Comparison of ENCODE assay signal across 19 mouse cellular contexts in the genomic region with DNA sequence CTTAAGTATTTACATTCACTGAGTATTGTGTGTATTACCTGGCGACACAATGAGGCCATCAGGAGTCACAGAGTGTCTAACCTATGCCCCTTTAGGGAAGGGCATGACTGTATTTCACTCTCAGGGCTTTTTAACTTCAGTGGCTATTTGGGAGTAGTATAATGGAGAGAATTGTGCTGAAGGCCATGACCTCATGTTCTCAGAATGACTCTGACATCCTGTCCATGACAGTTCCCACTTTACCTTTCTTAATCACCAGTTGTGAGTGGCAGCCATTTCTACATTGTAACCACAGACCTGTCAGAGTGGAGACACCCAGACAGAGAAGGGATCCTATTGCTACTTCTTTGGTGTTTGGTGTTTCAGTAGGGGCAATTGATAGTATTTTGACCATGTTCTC. TPM values are rescaled to one million over a fixed set of nuclear protein-coding genes. Genes with fewer than 3 reads are reported as not detected.
DNase-seq lines count a peak whose midpoint lies in the region; TF ChIP-seq lines count a peak whose summit lies in the region.
"Not testable (repeated sequence)": the region's sequence is repeated elsewhere in the genome, so short reads cannot be mapped to it uniquely, and the experiment has no call there.
"Had no signal": no experiment of that assay in that cellular context is flagged by ENCODE, and none has a peak within 500 bp of the region (broad histone marks: within the 10 kb centered on the region; RNA-seq: fewer than 3 reads in every experiment).

No protein-coding gene starts in this region.

- not testable (repeated sequence) for H3K4me3 ChIP-seq in CH12.LX (replicated peaks in 1 of 3; ENCODE audit: low read depth in 2 of 3, low read length in 2 of 3, poor library complexity in 1 of 3)
- peak overlapping the region; percentile 32; the same call in 1 of the 2 replicates for H3K4me3 ChIP-seq in testis, adult 2 months (ENCODE audit: control insufficient read depth, low read depth, low read length)

- not testable (repeated sequence) for DNase-seq in CH12.LX (ENCODE audit: extremely low read depth)
- DNase-seq in induced T-regulatory cell, adult 2 months (ENCODE audit: low read depth): peak; percentile 1

- in situ Hi-C loops in CH12.LX (cut with MboI; ENCODE audit: low pct_ligation_motif_present, low pct_unique_long_range_greater_than_20kb, low sequenced_read_pairs): not testable (repeated sequence)

- not testable (repeated sequence) for TF ChIP-seq POLR2A in CH12.LX (IDR thresholded peaks at IDR 0.05; ENCODE audit: low read depth, low read length); testis, adult 2 months (IDR thresholded peaks at IDR 0.05; ENCODE audit: control insufficient read depth, low read depth, low read length)

- not testable (repeated sequence) for TF ChIP-seq CTCF in CH12.LX (conservative IDR thresholded peaks at IDR 0.05 in 1 of 2, IDR thresholded peaks at IDR 0.05 in 1 of 2; ENCODE audit: low read depth in 2 of 2, low read length in 2 of 2); testis, adult 2 months (IDR thresholded peaks at IDR 0.05; ENCODE audit: control insufficient read depth, insufficient read depth, insufficient replicate concordance, low read depth, low read length)

- dilution Hi-C loops in CH12.LX (cut with MboI; ENCODE audit: extremely low pct_ligation_motif_present, extremely low pct_unique_long_range_greater_than_20kb, low sequenced_read_pairs): not testable (repeated sequence)

- not testable (repeated sequence) for H3K36me3 ChIP-seq in CH12.LX (replicated peaks in 1 of 2; ENCODE audit: control insufficient read depth in 1 of 2, insufficient read depth in 1 of 2, low read length in 1 of 2); testis, adult 2 months (ENCODE audit: control insufficient read depth, insufficient read depth, low read length)

- not testable (repeated sequence) for H3K4me2 ChIP-seq in CH12.LX (ENCODE audit: insufficient read depth, low read depth, poor library complexity, severe bottlenecking)

- H3K4me1 ChIP-seq in CH12.LX (ENCODE audit: control insufficient read depth in 1 of 2, insufficient read depth in 2 of 2); testis, adult 2 months (ENCODE audit: control insufficient read depth, insufficient read depth, low read length): not testable (repeated sequence)

- H3K9me3 ChIP-seq in CH12.LX (replicated peaks; ENCODE audit: low read length): not testable (repeated sequence)

- H3K27ac ChIP-seq in CH12.LX (ENCODE audit: insufficient read depth, low read depth); testis, adult 2 months (ENCODE audit: control insufficient read depth, insufficient read depth, low read depth, low read length): not testable (repeated sequence)

- not testable (repeated sequence) for H3K79me2 ChIP-seq in CH12.LX (replicated peaks; ENCODE audit: control insufficient read depth, extremely low read depth, insufficient read depth, poor library complexity, severe bottlenecking)

- H3K9ac ChIP-seq in CH12.LX (ENCODE audit: insufficient read depth, low read depth): not testable (repeated sequence)

- not testable (repeated sequence) for TF ChIP-seq RAD21 in CH12.LX (IDR thresholded peaks at IDR 0.05; ENCODE audit: low read depth, low read length)

- H3K27me3 ChIP-seq in CH12.LX (replicated peaks); testis, adult 2 months (ENCODE audit: control insufficient read depth, insufficient read depth, low read length): not testable (repeated sequence)

- TF ChIP-seq EP300 in CH12.LX (IDR thresholded peaks at IDR 0.05; ENCODE audit: low read length): 0 out of 2 replicates have a peak, but pooled peaks have one; percentile 47

TF ChIP-seq in CH12.LX, 34 proteins besides CTCF, POLR2A, EP300 and RAD21:
- TF ChIP-seq JUND (conservative IDR thresholded peaks at IDR 0.05; ENCODE audit: low read depth, low read length) (peak; percentile 61; the same call in 1 of the 2 replicates), IRF4 (IDR thresholded peaks at IDR 0.05; ENCODE audit: low read depth, low read length) (peak; percentile 59; the same call in 1 of the 2 replicates), JUN (IDR thresholded peaks at IDR 0.05; ENCODE audit: insufficient read depth, low read depth, low read length) (peak; percentile 76), BHLHE40 (IDR thresholded peaks at IDR 0.05; ENCODE audit: low read depth, low read length) (0 out of 2 replicates have a peak, but pooled peaks have one; percentile 7)

RNA-seq across cellular contexts. Expression of a gene that starts 0.5 kb away (rescaled TPM):
- 0.38 and 0.55 TPM in 2 replicates for total RNA-seq in CH12.LX (2012; rRNA removed)
- total RNA-seq in CH12.LX (2014; rRNA removed): not detected in 2 replicates
- polyA plus RNA-seq in CH12.LX (2012; ENCODE audit: insufficient read length, low read depth): not detected in 2 replicates
- 13.2 and 20.5 TPM in 2 replicates for polyA plus RNA-seq in testis, adult 2 months (2012; rRNA removed)
- total RNA-seq: adrenal gland, adult 18-20 months; adrenal gland, adult 2 months; adrenal gland, adult 8-10 months; adrenal gland, postnatal 10 days; adrenal gland, postnatal 14 days; adrenal gland, postnatal 25 days; adrenal gland, postnatal 36 days; adrenal gland, postnatal 4 days; ES-E14; G1E; MEL had no signal
- polyA plus RNA-seq: activated CD4-positive, CD25-positive, alpha-beta regulatory T cell, adult 4 months; adrenal gland, adult 2 months; brain, embryonic 14.5 days; C2C12; cerebellum, adult 2 months; G1E; Patski had no signal

Comparison
In these comparisons a context has a peak if more than half of its experiments do, and no peak if none do; other contexts are left out.
1. RNA of a gene that starts 0.5 kb away (polyA plus RNA-seq): 13.2 to 20.5 TPM in testis, adult 2 months; not detected in CH12.LX; every median in the first group is over 10 times any median in the second.